Mouse (Mus musculus) c-Kit-negative CD71-positive TER-119-positive erythroid progenitor cells, embryonic 14.5 days (primary cell): ENCODE measurements around the gene Csrp3.

Source experiments
- DNase-seq: peaks from one replicate; pipeline ENCODE4 v3.0.0-alpha.2; 2013; ENCODE audit warnings: low read depth, low spot score

The Csrp3 gene

DNA sequence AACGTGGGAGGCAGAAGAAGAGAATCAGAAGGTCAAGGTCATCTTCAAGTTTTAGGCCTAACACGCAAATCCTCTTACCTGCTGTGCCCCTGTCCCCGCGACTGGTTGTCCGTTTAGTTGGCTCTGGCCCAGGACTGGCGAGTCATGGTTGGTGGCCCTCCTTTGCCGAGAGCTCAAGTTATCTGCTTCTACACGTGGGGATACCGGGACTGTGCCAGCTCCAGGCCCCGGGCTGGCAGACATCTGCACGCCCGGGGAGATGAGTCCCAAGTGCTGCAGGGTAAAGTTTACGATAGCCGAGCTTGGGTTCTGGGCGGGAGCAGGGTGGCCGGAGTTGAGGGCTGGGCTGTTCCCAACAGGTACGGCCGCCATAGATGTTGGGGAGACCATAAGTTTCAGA is 19.7 kb upstream of the Csrp3 start:
- DNase-seq: no peak

DNA sequence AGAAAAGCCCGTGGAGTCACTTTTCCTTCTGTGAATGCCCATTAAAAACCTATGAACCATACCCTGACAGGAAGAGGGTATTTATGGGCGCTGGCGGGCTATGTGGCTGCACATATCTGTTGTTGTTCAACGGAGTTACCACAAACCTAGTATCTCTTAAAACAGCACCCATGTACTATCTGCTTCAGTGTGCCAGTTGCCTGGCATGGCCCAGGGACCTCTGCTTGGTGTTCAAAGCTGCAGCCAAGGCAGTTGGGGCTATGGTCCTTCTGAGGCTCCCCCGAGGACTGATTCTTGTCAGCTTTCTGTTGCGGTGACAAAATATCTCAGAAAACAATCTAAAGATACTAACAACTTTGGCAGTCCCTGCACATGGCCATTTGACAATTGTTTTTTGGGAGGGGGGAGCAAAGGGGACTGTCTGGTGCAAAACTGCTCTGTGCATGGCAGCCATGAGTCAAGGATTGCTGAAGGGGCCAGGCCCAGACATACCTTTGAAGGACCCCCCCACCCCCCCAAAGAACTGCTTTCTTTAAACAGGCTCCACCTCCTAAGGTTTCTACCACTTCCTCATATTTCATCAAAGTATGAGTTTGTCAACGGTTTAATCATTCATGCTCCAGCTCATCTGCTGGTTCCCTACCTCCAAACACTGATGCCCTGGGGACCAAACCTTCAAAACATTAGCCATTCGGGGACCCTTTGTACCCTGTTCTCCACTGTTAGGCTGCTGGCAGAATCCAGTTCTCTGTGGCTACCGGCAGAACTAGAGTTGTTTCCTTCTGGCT is 17.0 kb upstream of the Csrp3 start:
- no peak for DNase-seq

DNA sequence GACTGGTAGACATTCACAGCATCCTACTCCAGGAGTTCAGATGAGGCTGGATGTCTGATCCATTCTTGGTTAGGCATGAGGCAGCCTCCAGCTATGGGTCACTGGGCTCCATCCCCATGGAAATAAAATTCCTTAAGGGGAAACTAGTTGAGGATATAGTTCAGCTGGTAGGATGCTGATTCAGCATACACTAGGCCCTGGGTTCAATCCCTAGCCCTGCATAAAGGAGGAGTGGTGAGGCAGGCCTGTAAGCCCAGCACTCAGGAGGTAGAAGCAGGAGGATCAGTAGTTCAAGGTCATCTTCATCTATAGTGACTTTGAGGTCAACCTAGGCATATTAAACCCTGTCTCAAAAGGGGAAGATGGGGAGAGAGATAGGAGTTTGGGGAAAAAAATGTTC is 16.4 kb upstream of the Csrp3 start:
- DNase-seq: no peak

DNA sequence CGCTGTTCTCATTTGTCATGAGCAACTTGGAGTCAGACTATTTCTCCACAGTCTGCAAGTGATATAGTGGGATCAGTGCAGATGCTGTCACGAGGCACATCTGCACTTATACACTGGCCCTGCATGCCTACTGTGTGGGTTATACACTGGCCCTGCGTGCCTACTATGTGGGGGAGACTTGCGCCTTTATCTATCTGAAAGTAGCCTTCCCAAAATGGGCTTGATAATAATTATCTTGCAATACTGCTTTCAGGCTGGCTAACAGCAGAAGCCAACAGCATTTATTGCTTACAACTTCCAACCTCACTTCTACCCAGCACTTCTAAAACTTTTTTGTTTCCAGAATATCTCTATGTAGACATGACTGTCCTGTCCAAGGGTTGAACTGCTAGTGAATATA is 14.0 kb upstream of the Csrp3 start:
- DNase-seq: no peak

DNA sequence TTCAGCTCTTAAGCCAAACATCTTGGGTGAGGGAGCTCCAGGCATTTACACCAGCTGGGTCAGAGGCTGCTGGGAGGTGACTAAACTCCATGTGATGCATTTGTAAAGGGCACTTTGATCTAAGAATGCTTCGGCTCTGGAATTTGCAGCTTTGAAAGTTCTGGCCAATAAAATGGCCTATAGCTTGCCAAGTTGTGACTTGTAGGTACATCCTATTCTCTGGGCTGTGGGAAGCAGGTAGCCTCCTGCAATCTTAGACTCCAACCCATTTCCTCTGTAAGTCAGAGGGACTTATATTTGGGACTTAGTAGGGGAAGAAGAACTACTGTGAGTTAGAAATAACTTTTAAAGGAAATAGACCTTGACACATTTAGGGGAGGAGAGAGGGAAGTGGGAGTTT is 13.1 kb upstream of the Csrp3 start:
- no peak for DNase-seq

DNA sequence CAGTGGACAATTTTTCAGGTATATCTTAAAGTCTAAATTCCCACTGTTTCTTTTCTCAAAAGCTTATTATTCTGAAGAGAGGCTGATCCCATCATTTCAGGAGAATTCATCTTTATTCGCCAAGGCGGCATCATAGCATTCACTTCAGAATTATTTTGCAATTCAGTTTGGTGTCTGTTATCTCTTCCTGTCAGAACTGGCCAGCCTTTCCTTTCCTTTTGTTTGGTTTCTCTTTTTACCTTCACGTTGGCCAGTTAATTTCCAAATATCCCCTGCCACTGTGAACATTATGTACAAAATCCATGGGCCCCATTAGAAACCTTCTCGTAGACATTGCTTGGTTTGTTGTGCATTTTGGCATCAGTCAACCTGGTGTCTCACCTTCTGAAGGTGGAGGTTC is 11.5 kb upstream of the Csrp3 start:
- DNase-seq: no peak

DNA sequence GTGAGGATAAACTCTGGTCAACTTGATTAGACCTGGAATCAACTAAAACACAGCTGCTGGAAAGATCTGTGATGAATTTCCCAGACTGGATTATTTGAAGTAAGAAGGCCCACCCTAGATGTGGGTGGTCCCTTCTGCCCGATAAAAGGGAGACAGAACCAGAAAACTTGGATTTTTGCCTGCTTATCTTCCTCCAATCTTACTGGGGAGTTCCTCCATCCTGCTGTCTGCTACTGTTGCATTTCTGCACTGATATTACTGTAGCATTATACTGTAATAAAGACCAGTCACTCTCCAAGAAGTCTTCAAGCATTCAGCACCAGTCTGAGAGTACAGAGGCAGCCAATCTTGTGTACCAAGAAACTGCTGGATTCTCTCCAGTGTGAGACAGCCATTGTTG is 10.4 kb upstream of the Csrp3 start:
- no peak for DNase-seq

DNA sequence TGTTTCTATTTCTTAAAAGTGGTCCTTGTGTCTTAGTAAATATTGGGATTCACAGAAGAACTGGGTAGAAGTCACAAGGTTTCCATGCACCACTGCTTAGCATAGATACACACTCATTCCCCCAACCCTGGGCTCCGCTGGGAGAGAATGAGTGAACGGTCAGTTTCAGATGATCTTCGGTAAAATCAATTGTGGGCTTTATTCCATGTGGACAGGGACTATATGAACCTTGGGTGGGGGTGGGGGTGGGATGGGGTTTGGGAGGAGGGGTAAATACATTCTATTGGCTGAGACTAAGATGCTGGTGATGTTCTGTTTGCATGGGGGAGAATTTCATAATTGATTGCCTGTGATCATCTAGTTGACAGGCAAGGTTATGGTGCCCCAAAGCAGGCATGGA is 7.6 kb upstream of the Csrp3 start:
- DNase-seq: no peak

DNA sequence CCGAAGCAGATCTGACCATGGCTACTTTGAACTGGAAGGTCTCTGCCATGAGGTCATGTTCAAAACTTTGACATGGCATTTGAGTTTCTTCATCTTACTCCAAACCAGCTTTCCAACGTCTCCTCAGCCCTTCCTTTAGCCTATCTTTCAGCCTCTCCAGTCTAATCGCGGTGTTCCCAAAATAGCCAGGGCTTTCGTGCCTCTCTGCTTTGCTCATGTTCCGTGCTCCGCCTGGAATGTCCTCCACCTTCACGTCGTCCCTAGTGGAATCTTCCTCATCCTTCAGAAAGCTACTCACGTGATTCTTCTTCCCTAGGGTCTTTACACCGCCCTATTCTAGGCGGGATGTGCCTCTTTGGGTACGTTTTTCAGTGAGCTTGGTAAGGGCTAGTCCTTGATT is 5.7 kb upstream of the Csrp3 start:
- DNase-seq: no peak

DNA sequence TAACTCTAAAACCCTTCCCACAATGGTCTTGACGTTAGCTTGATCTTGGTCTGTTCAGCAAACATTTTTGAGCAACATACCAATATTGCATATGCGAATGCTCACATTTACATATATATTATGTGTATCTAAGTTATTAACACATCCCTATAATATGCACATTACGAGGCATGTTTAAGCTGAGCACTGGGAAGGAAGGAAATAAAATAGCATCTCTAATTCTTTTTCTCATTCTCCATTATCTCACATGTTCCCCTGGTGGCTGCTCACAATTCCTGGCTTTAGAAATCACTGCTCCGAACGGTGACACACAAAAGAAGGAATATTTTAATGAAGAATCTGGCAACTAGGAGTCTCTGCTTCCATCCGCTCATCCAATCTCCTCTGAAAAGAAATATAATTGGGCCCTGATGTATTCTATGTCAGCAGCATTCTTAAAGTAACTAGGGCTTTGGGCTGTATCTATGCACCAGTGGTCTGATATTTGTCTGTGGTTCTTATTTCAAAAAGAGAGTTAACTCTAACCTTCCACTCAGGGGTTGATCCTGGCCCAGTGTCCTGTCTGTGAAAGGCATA is 3.8 kb upstream of the Csrp3 start:
- no peak for DNase-seq

DNA sequence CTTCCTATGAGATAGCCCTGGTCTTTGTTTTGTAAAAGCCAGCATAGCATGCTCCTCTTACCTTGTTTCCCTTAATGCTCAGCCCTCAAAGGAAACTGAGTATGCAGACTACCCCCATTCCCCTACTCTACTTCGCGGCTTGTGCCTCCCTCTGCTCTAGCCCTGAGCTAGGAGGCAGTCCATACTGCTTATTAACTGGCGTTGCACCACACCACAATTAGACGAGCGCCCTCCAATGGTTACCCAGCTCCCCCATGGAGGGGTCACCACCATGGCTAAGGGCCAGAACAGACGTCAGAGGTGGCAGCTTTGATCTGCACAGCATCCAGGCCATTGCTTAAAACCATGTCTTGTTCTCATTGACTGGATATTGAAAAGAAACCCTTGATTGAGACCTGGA is 1.1 kb downstream of the Csrp3 start:
- DNase-seq: no peak

DNA sequence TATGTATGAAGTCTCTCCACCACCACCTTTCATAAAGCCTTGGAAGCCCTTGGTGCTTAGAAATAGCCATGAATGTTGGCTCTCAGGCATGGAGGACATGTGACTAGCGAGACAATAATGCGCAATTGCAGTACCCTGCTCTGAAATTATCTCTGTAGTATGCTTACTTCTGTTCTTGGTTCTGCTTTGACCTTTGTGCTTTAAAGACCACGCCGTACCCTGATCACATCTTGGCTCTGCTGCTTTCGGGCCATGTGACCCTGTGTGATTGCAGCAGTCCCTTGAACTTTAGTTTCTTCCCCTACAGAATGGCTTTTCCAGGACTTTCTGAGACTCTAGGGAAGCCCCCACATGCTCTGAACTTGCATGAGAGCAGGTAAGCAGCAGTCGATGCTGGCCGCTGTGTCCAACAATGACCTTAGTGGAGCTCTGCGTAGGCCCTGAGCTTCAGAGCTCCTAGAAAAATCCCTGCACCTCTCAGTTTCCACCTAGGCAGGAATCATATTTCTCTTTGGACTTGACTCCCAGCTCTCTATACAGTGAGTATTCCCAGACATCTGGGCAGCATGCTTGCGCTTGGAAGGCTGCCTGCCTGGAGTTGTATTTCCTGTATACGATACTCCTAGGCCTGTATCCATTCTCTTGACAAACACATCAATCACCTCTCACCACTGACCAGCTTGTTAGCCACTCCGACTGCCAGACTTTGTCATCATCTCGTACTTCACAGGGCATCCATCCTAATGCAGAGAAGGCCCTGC is 2.4 kb downstream of the Csrp3 start:
- no peak for DNase-seq

DNA sequence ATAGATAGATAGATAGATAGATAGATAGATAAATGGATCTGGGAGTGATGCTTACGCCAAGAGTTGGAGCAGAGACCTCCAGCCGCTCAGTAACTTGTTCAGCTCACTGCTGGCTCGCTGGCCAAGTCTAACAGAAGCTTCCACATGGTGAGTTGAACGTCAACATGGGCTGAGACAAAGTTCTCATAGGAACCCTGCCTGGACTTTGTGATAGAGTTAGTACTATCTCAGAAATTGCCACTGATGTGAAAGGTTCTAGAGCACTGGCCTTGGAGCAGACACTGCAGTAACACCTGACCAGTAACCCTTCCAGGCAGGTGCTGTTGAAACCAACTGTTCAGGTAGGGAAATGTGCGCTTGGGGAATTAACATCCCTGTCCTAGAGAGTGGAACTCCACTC is 4.3 kb downstream of the Csrp3 start:
- no peak for DNase-seq

DNA sequence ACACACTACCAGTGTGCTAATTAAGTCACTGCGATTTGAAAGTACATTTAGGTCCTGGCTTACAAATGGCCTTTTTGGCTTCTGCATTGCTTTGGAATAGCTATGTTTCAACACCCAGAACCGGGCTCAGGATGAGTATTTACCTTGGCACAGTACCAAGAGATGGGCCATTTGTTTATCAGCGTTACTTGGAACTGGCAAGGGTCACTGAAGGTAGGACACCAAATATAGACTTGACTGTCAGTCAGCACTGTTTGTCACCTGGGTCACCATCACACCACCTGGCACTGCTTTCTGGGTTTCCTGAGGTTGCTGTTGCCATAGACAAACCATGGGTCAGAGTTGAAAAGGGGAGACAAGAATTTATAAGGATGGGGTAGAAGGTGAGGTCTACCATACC is 5.5 kb downstream of the Csrp3 start:
- DNase-seq: no peak

DNA sequence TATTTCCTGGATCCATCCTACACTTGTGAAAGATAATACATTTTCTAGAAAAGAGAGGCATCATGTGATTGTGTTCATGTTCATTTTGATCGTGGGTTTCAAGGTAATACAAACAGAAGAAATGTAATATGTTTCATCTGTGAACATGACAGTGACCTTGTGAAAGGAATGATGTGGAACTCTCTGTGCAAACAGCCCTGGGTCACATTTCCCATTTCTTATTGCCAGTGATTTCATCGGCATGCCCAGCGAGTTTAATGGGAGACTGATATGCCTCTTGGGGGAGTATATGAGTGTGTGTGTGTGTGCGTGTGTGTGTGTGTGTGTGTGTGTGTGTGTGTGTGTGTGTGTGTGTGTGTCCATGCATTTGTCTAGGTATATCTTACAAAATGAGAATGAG is 6.3 kb downstream of the Csrp3 start:
- DNase-seq: no peak

DNA sequence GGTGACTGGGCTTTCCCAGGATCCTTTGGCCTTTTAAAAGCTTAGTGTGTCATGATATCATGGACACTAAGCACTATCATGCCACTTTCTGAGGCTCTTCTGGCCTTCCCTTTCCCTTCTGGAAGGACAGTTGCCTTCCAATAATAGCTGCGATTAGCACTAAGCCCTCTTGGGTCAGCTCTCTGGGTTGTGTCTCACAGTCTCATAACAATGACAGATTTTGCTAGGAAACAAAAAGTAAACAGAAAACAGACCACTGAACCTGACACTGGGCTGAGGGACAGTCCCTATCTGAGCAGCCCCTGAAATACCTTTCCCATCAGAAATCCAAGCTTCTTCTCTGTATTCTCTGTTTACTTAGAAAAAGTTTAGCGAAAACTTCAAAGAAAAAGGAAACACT is 7.3 kb downstream of the Csrp3 start:
- no peak for DNase-seq

DNA sequence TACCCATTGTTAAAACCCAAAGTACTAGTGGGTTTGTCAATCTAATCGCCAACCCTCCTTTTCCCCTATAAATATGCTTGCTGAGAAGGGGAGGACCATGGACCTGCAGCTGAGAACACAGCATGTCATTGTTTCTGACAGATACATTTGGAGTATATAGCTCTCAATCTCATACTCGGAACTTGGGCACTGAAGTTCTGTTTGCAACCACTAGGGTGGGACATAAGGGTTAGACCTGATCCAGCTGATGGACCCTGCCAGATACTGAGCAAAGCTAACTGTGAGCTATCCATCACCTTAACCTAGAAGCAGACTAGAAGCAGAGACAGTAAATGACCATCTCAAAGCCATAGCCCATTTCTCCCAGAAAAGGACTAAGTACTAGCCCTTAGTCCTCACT is 9.4 kb downstream of the Csrp3 start:
- DNase-seq: no peak

DNA sequence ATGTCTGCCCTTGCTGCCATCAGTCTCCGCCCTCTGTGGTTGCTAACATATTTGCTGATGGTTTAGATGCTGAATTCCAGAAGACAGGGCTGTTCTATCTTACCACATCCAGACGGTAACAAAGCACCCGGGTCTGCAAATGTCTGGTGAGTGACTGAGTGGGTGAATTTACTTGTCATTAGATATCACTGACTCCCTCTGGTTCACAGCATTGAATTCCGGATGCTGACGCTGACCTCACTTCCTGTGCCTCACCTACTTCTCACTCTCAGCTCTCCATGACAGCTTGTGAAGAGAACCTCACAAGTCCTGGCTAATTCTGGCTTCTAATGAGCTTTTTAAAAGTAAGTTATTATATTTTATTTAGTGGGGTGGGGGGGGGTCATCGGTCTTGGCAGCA is 10.9 kb downstream of the Csrp3 start:
- no peak for DNase-seq

DNA sequence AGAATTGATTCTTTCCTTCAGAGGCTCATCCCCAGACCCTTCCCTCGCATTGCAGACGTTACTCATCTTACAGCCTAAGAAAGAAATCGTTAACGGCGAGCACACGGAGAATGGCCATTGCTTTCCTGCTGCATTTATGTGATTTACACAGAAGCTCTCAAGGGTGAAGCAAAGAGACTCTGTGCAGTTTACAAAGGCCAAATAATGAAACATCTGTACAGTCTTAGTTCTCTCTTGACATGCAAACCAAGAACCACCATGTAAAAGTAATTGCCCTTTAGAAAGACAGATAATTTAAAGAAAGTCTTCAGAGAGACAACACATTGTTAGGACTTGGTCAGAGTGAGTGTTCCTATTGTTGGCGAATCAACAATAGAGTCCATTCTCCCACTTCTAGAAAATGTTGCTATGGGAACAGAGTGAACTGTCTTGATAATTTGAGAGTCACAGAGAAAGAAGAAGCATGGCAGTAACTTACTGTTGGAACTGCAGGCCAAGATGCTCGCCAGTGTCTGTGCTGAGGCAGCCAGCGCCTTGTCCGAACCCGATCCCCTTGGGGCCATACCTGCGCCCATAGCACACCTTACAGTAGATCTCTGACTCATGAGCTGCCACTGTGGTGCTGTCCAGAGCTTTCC is 12.7 kb downstream of the Csrp3 start:
- no peak for DNase-seq

DNA sequence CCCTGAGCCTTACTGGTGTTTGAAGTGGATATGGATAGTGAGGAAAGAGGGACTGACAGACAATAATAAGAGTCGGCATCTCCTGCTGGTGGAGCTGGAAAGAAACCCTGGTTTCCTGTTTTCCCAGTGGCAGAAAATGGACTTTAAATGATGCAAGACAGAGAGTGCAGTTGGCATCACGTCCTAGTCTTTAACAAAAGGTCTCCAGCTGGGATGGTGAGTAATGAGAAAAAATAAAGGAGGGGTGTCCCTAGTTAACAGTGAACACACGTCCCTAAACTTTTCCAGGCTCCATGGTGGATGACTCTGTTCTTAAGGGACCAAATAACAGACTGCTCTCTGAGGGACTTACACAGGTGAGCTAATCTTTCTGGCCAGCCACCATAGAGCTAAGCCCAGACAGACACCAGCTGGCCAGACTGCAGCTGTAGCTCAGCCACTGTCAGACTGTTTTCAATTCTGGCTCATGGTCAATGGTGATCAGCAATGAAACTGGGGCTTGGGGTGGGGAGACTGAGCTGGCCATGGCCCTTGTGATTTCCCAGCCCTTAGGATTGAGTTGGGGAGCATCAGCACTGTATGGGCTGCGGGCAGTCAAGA is 13.4 kb downstream of the Csrp3 start:
- DNase-seq: no peak

DNA sequence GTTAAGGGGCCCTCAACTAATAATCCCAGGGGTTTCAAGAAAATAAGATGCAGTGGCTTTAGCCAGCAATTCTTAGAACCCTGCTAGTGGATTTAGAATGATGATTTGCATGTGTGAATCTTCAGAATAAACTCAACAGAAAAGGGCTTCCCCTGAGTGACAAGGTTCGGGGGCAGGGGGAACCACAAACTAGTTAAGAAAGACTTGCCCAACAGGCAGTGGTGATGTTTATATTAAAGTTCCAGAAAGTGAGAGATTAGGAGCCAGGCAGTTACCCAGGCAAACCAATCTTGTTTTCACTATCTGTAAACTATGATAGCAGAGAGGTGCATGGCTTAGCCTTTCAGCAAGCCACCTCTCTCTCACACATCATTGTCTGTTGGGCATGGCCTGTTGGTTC is 15.1 kb downstream of the Csrp3 start:
- DNase-seq: no peak

DNA sequence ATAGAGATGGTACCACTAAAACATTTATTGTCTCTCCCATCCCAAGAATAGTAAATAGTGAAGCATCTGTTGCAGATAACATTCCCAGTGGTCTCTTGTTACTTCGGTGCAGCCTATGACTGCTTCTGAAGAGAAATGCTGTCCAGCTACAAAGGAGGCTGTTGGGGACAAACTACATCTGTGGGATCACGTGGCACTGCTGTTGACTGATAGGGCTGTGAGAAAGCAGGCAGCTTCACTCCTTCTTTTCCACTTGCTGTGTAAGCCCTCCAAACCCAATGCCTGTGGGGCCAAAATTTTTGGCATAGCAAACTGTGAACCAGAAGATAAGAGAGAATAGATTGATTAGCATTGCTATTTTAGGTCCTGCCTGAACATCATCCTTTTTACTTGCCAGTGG is 17.4 kb downstream of the Csrp3 start:
- DNase-seq: no peak
